Mouse (Mus musculus) MEL (cell line): ENCODE results near the gene Ubl3.

ENCODE experiments used
- CTCF ChIP-seq, 3 experiments: IDR thresholded peaks in 2 of 3; conservative IDR thresholded peaks in 1 of 3; 2 replicates each; pipeline ENCODE4 v1.5.1; 2011 to 2012; ENCODE audit warnings: low read length in 3 of 3, low read depth in 2 of 3, mild to moderate bottlenecking in 2 of 3, improper control_type of control experiment in 1 of 3, inconsistent platforms in 1 of 3, mixed read lengths in 1 of 3, moderate library complexity in 1 of 3; ENCODE audit not compliant: control insufficient read depth in 1 of 3, insufficient read depth in 1 of 3, poor library complexity in 1 of 3, severe bottlenecking in 1 of 3
- E2F4 ChIP-seq: IDR thresholded peaks from 2 replicates; pipeline ENCODE4 v1.6.1; 2011; ENCODE audit warnings: low read depth, low read length, improper control_type of control experiment, borderline replicate concordance
- EP300 ChIP-seq, 2 experiments: IDR thresholded peaks; 2 replicates each; pipeline ENCODE4 v1.6.1; 2011; ENCODE audit warnings: improper control_type of control experiment in 2 of 2, low read length in 2 of 2, low read depth in 1 of 2, mild to moderate bottlenecking in 1 of 2
- HCFC1 ChIP-seq: IDR thresholded peaks from 2 replicates; pipeline ENCODE4 v1.6.1; 2012; ENCODE audit warnings: low read depth, mild to moderate bottlenecking, inconsistent platforms, low read length, improper control_type of control experiment, moderate library complexity
- MAFK ChIP-seq: IDR thresholded peaks from 2 replicates; pipeline ENCODE4 v1.6.1; 2011; ENCODE audit warnings: low read depth, mild to moderate bottlenecking, low read length, improper control_type of control experiment, borderline replicate concordance
- MEF2A ChIP-seq: IDR thresholded peaks from 2 replicates; pipeline ENCODE4 v1.6.1; 2014; ENCODE audit warnings: low read depth, mild to moderate bottlenecking, inconsistent platforms, low read length, improper control_type of control experiment; ENCODE audit not compliant: poor library complexity, insufficient replicate concordance, severe bottlenecking; ENCODE audit errors: extremely low read depth
- MYC ChIP-seq: IDR thresholded peaks from 2 replicates; pipeline ENCODE4 v1.6.1; 2011; ENCODE audit warnings: low read depth, mild to moderate bottlenecking, low read length, improper control_type of control experiment, moderate library complexity
- NELFE ChIP-seq: IDR thresholded peaks from 2 replicates; pipeline ENCODE4 v1.6.1; 2011; ENCODE audit warnings: low read depth, low read length, improper control_type of control experiment
- POLR2A ChIP-seq, 2 experiments: IDR thresholded peaks; 2 replicates each; pipeline ENCODE4 v1.6.1; 2011 to 2012; ENCODE audit warnings: low read length in 2 of 2, mild to moderate bottlenecking in 2 of 2, control low read depth in 1 of 2, improper control_type of control experiment in 1 of 2, low read depth in 1 of 2, moderate library complexity in 1 of 2; ENCODE audit not compliant: control insufficient read depth in 1 of 2, insufficient read depth in 1 of 2, poor library complexity in 1 of 2
- USF1 ChIP-seq: IDR thresholded peaks from 2 replicates; pipeline ENCODE4 v1.6.1; 2014; ENCODE audit warnings: low read depth, mild to moderate bottlenecking, inconsistent platforms, low read length, improper control_type of control experiment, moderate library complexity
- ZNF384 ChIP-seq: IDR thresholded peaks from 2 replicates; pipeline ENCODE4 v1.6.1; 2012; ENCODE audit warnings: low read depth, mild to moderate bottlenecking, inconsistent platforms, low read length, improper control_type of control experiment

GRCm38 (mm10) chr5:148591448-148591862 lies 38.9 kb upstream of the Ubl3 start:
- TF ChIP-seq EP300 (IDR thresholded peaks at IDR 0.05; ENCODE audit: low read depth in 1 of 2, low read length in 2 of 2): no peak
- TF ChIP-seq ZNF384: no peak
- TF ChIP-seq CTCF (IDR thresholded peaks at IDR 0.05 in 2 of 3, conservative IDR thresholded peaks at IDR 0.05 in 1 of 3; ENCODE audit: control insufficient read depth in 1 of 3, insufficient read depth in 1 of 3, low read depth in 2 of 3, low read length in 3 of 3, poor library complexity in 1 of 3, severe bottlenecking in 1 of 3): no peak
- no peak for TF ChIP-seq POLR2A (IDR thresholded peaks at IDR 0.05; ENCODE audit: control insufficient read depth in 1 of 2, insufficient read depth in 1 of 2, low read depth in 1 of 2, low read length in 2 of 2, poor library complexity in 1 of 2)
- TF ChIP-seq USF1: no peak
- TF ChIP-seq E2F4: no peak
- no peak for TF ChIP-seq MYC
- no peak for TF ChIP-seq MAFK
- TF ChIP-seq MEF2A: no peak
- TF ChIP-seq HCFC1: no peak
- no peak for TF ChIP-seq NELFE
